Mouse (Mus musculus): ENCODE measurements around the gene Rbm19. TPM values are rescaled to one million over a fixed set of nuclear protein-coding genes. Genes with fewer than 3 reads are reported as not detected.
"Not testable (repeated sequence)": the region's sequence is repeated elsewhere in the genome, so short reads cannot be mapped to it uniquely, and the experiment has no call there.

The Rbm19 gene
- polyA plus RNA-seq, 1 experiment from 2014 or later = 23.0 TPM

DNA sequence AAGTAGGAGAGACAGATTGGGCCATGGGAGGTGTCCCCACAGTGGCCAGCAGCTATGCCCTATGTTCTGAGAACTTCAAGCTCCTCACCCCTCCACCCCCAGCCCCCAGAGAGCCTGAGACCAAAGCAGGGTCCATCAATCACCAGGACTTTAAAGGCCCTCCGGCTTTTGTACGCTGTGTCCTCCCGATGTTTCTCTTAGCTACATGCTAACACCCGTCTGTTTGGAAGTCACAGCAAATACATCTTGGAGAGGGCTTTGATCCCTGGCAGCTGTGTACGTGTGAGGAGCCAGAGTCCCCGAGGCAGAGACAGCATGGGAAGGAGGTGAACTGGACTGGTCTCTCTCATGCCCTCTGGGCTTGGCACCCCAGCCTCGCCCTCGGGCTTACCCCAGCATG, 14.2 kb upstream of the Rbm19 start:
- Histone ChIP-seq H3K4me3 (ENCODE audit: low read depth, low read length) (no peak overlapping the region), H3K4me1 (ENCODE audit: control insufficient read depth, insufficient read depth, low read length) (no peaks in the 10 kb centered on the region), H3K9me3 (ENCODE audit: control insufficient read depth, low read length) (no peaks in the 10 kb centered on the region), H3K36me3 (ENCODE audit: control insufficient read depth, insufficient read depth, low read length) (no peaks in the 10 kb centered on the region), H3K27ac (ENCODE audit: low read depth, low read length) (no peak overlapping the region), H3K27me3 (ENCODE audit: control insufficient read depth, insufficient read depth, low read length) (no peaks in the 10 kb centered on the region), H3K4me2 (no peak overlapping the region), H3K9ac (ENCODE audit: low read length) (no peak overlapping the region)
- 90% methylated on average over 8 of the region's 8 CpGs for WGBS
- DNase-seq (ENCODE audit: low spot score, missing footprints) = no peak
- ATAC-seq (ENCODE audit: low FRiP score) = no peak

DNA sequence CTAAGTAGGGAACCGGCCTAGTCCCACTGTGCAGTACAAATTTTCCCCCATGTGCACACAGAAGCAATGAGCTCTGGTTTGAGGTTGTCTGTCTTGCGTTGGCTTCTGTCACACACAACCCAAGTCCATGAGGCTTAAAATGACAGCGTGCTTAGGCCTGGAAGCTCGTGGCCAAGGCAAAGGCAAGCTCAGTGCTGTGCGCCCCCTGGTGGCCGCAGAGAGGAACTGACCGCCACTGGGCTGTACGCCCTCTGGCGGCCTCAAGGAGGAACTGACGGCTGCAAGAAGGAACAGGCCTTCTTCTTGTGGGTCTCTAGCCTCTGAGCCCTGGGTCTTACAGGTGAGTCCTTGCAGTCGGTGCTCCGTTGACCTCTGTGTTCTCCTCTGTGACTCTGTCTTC, 13.5 kb upstream of the Rbm19 start:
- H3K4me1 ChIP-seq (ENCODE audit: control insufficient read depth, insufficient read depth, low read length) = no peaks in the 10 kb centered on the region
- no peaks in the 10 kb centered on the region for H3K27me3 ChIP-seq (ENCODE audit: control insufficient read depth, insufficient read depth, low read length)
- DNase-seq (ENCODE audit: low spot score, missing footprints) = peak; percentile 93
- no peak overlapping the region for H3K27ac ChIP-seq (ENCODE audit: low read depth, low read length)
- WGBS = 19% methylated on average over 12 of the region's 12 CpGs
- H3K9me3 ChIP-seq (ENCODE audit: control insufficient read depth, low read length) = no peaks in the 10 kb centered on the region
- ATAC-seq (ENCODE audit: low FRiP score) = no peak
- no peak overlapping the region for H3K4me3 ChIP-seq (ENCODE audit: low read depth, low read length)
- no peak overlapping the region for H3K9ac ChIP-seq (ENCODE audit: low read length)
- H3K4me2 ChIP-seq = no peak overlapping the region
- no peaks in the 10 kb centered on the region for H3K36me3 ChIP-seq (ENCODE audit: control insufficient read depth, insufficient read depth, low read length)

DNA sequence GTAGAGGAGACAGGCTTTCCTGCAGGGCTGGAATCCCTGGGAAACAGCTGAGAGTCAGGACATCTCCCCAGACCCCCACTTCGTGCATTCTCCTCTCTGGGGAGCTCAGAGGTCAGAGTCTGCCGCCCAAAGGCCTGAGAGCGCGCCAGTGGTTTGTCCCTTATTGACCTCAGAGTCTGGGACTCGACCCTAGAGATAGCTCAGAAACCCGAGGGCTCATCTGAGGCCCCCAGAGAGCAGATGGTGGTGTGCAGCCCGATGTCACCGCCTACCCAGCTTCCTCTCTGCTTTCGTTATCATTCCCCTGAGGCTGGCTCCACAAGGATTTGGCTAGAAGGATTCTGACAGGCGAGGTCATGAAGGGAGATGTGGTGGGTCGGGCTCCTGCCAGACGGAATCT, 12.8 kb upstream of the Rbm19 start:
- no peak overlapping the region for H3K4me2 ChIP-seq
- H3K36me3 ChIP-seq (ENCODE audit: control insufficient read depth, insufficient read depth, low read length) = no peaks in the 10 kb centered on the region
- WGBS = 70% methylated on average over 12 of the region's 12 CpGs
- H3K9me3 ChIP-seq (ENCODE audit: control insufficient read depth, low read length) = no peaks in the 10 kb centered on the region
- H3K4me3 ChIP-seq (ENCODE audit: low read depth, low read length) = no peak overlapping the region
- DNase-seq (ENCODE audit: low spot score, missing footprints) (no peak), ATAC-seq (ENCODE audit: low FRiP score) (no peak)
- H3K9ac ChIP-seq (ENCODE audit: low read length) = no peak overlapping the region
- no peak overlapping the region for H3K27ac ChIP-seq (ENCODE audit: low read depth, low read length)
- no peaks in the 10 kb centered on the region for H3K27me3 ChIP-seq (ENCODE audit: control insufficient read depth, insufficient read depth, low read length)
- H3K4me1 ChIP-seq (ENCODE audit: control insufficient read depth, insufficient read depth, low read length) = no peaks in the 10 kb centered on the region

DNA sequence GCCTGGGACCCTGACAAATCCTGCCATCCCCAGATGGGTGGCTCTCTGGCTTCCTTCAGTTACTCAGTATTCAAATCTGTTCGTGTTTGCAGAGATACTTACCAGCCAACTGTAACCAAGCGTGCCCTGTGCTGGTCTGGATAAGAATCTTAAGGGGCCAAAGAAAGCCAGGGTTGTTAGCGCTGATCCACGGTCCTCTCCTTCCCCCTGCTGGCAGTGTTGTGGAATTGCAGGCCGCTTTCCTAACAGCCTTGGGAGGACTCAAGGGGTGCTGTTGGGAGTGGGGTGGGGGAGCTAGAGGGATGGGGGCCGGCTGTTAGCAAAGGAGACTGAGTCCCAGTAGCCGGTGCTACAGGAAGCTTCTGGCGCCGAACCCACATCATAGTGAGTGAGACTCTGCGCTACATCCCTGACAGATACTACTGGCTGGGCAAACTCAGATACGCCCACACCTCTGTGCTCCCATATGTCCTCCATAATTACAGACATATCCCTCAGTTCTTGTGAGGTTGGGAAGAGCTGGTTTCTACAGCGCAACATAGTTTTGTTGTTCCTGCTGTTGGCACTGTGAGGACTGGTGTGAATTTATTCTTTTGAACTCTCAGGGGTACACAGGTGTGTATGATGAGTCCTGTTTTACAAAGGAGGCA, 9.7 kb upstream of the Rbm19 start:
- no peak overlapping the region for H3K27ac ChIP-seq (ENCODE audit: low read depth, low read length)
- no peak for ATAC-seq (ENCODE audit: low FRiP score)
- no peaks in the 10 kb centered on the region for H3K36me3 ChIP-seq (ENCODE audit: control insufficient read depth, insufficient read depth, low read length)
- WGBS = 34% methylated on average over 12 of the region's 12 CpGs
- no peak overlapping the region for H3K4me2 ChIP-seq
- no peaks in the 10 kb centered on the region for H3K4me1 ChIP-seq (ENCODE audit: control insufficient read depth, insufficient read depth, low read length)
- H3K9ac ChIP-seq (ENCODE audit: low read length) = no peak overlapping the region
- DNase-seq (ENCODE audit: low spot score, missing footprints) = peak; percentile 91
- no peaks in the 10 kb centered on the region for H3K9me3 ChIP-seq (ENCODE audit: control insufficient read depth, low read length)
- no peak overlapping the region for H3K4me3 ChIP-seq (ENCODE audit: low read depth, low read length)
- H3K27me3 ChIP-seq (ENCODE audit: control insufficient read depth, insufficient read depth, low read length) = no peaks in the 10 kb centered on the region

DNA sequence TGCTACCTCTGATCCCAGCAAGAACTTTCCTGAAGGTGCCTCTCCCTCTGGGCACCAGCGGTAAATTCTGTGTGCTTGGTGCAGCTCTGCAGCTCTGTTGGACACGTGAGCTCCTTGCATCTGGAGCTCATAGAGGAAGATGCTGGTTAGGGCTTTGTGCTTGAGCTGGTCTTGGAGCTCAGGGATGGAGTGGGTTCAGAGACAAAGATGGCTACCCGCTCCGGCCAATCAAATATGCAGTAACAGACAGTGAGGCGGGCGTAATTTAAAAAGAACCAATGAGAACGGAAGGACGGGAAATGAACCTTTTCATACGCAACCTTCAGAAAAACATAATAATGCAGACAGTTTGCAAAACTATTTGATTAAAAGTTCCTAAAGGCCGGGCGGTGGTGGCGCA, 1.9 kb upstream of the Rbm19 start:
- no peak overlapping the region for H3K4me2 ChIP-seq
- 82% methylated on average over 12 of the region's 12 CpGs for WGBS

DNA sequence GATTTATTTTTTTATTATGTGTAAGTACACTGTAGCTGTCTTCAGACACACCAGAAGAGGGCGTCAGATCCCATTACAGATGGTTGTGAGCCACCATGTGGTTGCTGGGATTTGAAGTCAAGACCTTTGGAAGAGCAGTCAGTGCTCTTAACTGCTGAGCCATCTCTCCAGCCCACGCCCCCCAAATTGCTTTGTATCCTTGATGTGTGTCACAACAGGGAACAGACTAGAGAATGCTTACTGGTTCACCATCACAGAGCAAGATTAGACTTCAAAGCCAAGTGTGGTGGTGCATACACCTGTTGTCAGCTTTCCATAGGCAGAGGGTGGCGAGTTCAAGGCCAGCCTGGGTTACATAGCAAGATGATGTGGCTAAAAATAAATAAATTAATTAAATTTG, 896 bp downstream of the Rbm19 start:
- H3K27me3 ChIP-seq (ENCODE audit: control insufficient read depth, insufficient read depth, low read length); ATAC-seq (ENCODE audit: low FRiP score); H3K9ac ChIP-seq (ENCODE audit: low read length); H3K27ac ChIP-seq (ENCODE audit: low read depth, low read length); H3K4me1 ChIP-seq (ENCODE audit: control insufficient read depth, insufficient read depth, low read length); H3K36me3 ChIP-seq (ENCODE audit: control insufficient read depth, insufficient read depth, low read length); H3K9me3 ChIP-seq (ENCODE audit: control insufficient read depth, low read length): not testable (repeated sequence)
- WGBS = 52% methylated on average over 3 of the region's 3 CpGs
- Histone ChIP-seq H3K4me3 (ENCODE audit: low read depth, low read length) (peak overlapping the region; percentile 82), H3K4me2 (peak overlapping the region; percentile 89)
- peak; percentile 68 for DNase-seq (ENCODE audit: low spot score, missing footprints)

More for the DNA sequence above, 1.9 kb upstream of the Rbm19 start:
- no peaks in the 10 kb centered on the region for H3K27me3 ChIP-seq (ENCODE audit: control insufficient read depth, insufficient read depth, low read length)
- H3K27ac ChIP-seq (ENCODE audit: low read depth, low read length) = no peak overlapping the region
- ATAC-seq (ENCODE audit: low FRiP score) (no peak), DNase-seq (ENCODE audit: low spot score, missing footprints) (peak; percentile 76)
- H3K36me3 ChIP-seq (ENCODE audit: control insufficient read depth, insufficient read depth, low read length) = 0 out of 2 replicates have a peak, but pooled peaks cover 3% of the 10 kb centered on the region
- no peak overlapping the region for H3K9ac ChIP-seq (ENCODE audit: low read length)
- peaks cover 4% of the 10 kb centered on the region; the same call in 1 of the 2 replicates for H3K4me1 ChIP-seq (ENCODE audit: control insufficient read depth, insufficient read depth, low read length)
- no peak overlapping the region for H3K4me3 ChIP-seq (ENCODE audit: low read depth, low read length)
- no peaks in the 10 kb centered on the region for H3K9me3 ChIP-seq (ENCODE audit: control insufficient read depth, low read length)

DNA sequence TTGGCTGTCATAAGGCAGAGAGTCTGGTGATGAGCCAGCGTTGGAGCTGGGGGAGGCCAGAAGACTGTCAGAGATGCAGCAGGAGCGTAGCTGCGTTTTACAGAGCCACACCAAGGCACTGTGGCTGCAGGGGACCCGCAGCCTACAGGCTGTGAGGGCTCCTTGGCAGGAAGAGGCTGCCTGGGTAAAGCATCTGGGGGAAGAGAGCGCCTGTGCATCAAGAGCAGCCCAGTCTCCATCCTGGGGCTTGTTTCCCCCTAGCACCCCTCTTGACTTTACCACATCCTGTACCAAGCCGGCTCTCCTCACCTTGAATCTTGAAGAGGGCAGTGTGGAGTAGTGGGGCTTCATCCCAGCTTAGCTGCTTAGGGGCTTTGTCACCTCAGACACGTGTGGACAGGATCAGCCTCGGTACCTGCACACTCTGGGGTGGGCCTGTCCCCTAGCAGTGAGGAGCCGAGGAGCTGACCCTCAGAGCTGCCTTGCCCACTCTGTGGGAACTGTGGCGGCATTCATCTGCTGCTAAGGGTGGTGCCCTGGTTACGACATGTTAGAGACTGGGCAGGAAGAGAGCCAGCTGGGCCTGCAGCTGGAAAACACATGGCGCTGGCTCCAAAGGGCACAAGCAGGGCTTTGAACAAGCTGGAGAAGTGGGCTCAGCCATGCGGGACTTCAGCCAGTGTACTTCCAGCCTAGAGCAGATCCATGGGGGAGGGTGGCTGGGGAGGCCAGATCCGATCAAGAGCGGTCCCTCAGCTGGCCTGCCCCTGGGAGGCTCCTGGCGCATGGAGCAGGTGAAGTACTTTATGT, 8.8 kb downstream of the Rbm19 start:
- Histone ChIP-seq H3K4me1 (ENCODE audit: control insufficient read depth, insufficient read depth, low read length) (no peaks in the 10 kb centered on the region), H3K4me3 (ENCODE audit: low read depth, low read length) (no peak overlapping the region), H3K9me3 (ENCODE audit: control insufficient read depth, low read length) (no peaks in the 10 kb centered on the region), H3K9ac (ENCODE audit: low read length) (no peak overlapping the region), H3K36me3 (ENCODE audit: control insufficient read depth, insufficient read depth, low read length) (peaks cover 25% of the 10 kb centered on the region), H3K27me3 (ENCODE audit: control insufficient read depth, insufficient read depth, low read length) (no peaks in the 10 kb centered on the region), H3K27ac (ENCODE audit: low read depth, low read length) (no peak overlapping the region), H3K4me2 (no peak overlapping the region)
- 92% methylated on average over 16 of the region's 16 CpGs for WGBS
- DNase-seq (ENCODE audit: low spot score, missing footprints) (no peak), ATAC-seq (ENCODE audit: low FRiP score) (no peak)

DNA sequence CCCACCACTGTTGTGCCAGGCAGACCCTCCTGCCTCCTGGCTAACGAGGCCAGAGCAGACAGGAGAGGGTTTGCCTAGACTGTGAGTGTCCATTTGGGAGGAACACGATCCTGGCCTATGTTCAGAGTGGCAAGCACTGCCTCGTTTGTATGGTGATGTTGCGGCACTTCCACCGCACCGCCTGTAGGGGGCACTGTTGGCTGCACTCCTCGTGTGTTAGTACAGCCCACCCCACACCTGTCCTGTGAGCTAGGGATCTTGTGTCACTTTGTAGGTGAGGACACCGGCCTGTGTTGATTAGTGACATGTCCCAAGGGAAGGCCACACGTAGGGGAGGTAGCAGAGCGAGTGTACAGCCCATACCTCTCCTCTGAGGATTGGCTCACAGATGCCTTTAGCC, 11.4 kb downstream of the Rbm19 start:
- no peak for ATAC-seq (ENCODE audit: low FRiP score)
- H3K36me3 ChIP-seq (ENCODE audit: control insufficient read depth, insufficient read depth, low read length) = peaks cover 23% of the 10 kb centered on the region
- 57% methylated on average over 10 of the region's 10 CpGs for WGBS

DNA sequence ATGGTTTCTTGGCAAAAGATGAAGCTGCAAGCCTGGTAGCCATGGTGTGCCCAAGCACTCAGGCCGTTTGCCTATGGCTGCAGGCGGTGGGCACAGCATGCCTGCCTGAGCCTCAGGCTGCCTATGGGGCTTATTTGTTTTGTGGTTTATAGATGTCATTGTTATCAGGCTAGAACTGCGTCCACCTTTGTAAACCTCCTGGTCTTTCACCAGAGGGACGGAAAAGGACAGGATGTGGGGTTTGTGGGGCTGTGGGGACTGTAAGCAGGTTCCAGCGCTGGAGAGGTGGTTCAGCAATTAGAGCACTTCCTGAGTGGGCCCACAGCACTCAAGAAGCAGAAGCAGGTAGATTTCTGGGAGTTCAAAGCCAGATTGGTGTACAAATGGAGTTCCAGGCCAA, 12.2 kb downstream of the Rbm19 start:
- H3K27me3 ChIP-seq (ENCODE audit: control insufficient read depth, insufficient read depth, low read length) = no peaks in the 10 kb centered on the region
- no peak overlapping the region for H3K9ac ChIP-seq (ENCODE audit: low read length)
- H3K36me3 ChIP-seq (ENCODE audit: control insufficient read depth, insufficient read depth, low read length) = peaks cover 18% of the 10 kb centered on the region
- no peaks in the 10 kb centered on the region for H3K9me3 ChIP-seq (ENCODE audit: control insufficient read depth, low read length)
- ATAC-seq (ENCODE audit: low FRiP score) = no peak
- no peak overlapping the region for H3K27ac ChIP-seq (ENCODE audit: low read depth, low read length)
- 87% methylated on average over 5 of the region's 5 CpGs for WGBS
- H3K4me2 ChIP-seq = no peak overlapping the region
- no peak overlapping the region for H3K4me3 ChIP-seq (ENCODE audit: low read depth, low read length)
- H3K4me1 ChIP-seq (ENCODE audit: control insufficient read depth, insufficient read depth, low read length) = no peaks in the 10 kb centered on the region
- DNase-seq (ENCODE audit: low spot score, missing footprints) = no peak

More for the DNA sequence above, 11.4 kb downstream of the Rbm19 start:
- Histone ChIP-seq H3K4me3 (ENCODE audit: low read depth, low read length) (no peak overlapping the region), H3K9ac (ENCODE audit: low read length) (no peak overlapping the region), H3K27me3 (ENCODE audit: control insufficient read depth, insufficient read depth, low read length) (no peaks in the 10 kb centered on the region), H3K4me2 (no peak overlapping the region), H3K4me1 (ENCODE audit: control insufficient read depth, insufficient read depth, low read length) (no peaks in the 10 kb centered on the region), H3K9me3 (ENCODE audit: control insufficient read depth, low read length) (no peaks in the 10 kb centered on the region), H3K27ac (ENCODE audit: low read depth, low read length) (no peak overlapping the region)
- peak; percentile 84 for DNase-seq (ENCODE audit: low spot score, missing footprints)

All from midbrain, embryonic 11.5 days (tissue).